Mouse (Mus musculus) E14TG2a.4 (cell line): Measurements from ENCODE around the gene Dhrs11.

Experiments used
- CTCF ChIP-seq: conservative IDR thresholded peaks from 2 replicates; pipeline ENCODE4 v1.5.1; 2014; ENCODE audit warnings: low read length
- POU5F1 ChIP-seq: IDR thresholded peaks from 2 replicates; pipeline ENCODE4 v1.6.1; 2014; ENCODE audit warnings: low read length, borderline replicate concordance

GRCm38 (mm10) chr11:84794496-84795113, 34.2 kb downstream of the Dhrs11 start:
- peak; percentile 72 for TF ChIP-seq CTCF
- no peak for TF ChIP-seq POU5F1
